Mouse (Mus musculus) ES-CJ7 (cell line): ENCODE results near the gene Nfkbie.

ENCODE experiments used
- DNase-seq: peaks from one replicate; pipeline ENCODE4 v3.0.0; 2011; ENCODE audit warnings: low read depth, low spot score

Gene Nfkbie

GRCm38 (mm10) chr17:45543115-45543514 is 12.4 kb upstream of the Nfkbie start:
- DNase-seq = no peak

- DNase-seq = peak; percentile 96
Observed at GRCm38 (mm10) chr17:45544001-45544872, 11.3 kb upstream of the Nfkbie start.

DNA sequence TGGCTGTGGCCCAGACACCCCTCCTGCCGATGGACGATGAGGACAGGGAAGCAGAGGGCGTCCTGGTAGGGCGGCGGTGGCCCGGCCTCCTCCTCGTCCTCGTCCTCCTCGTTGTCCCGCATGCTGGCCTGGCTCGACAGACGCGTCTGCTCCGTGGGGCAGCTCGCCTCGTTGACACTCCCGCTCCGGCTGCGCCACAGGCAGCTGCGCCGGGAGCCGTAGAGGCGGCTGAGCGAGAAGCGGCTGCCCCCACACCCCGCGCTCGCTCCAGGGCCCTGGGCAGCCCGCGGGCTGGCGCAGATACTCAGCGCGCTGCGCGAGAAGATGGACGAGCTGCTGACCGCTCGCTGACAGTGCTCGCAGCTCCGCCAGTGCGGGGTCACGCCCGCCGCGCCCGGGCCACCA is 10.6 kb upstream of the Nfkbie start:
- no peak for DNase-seq

DNA sequence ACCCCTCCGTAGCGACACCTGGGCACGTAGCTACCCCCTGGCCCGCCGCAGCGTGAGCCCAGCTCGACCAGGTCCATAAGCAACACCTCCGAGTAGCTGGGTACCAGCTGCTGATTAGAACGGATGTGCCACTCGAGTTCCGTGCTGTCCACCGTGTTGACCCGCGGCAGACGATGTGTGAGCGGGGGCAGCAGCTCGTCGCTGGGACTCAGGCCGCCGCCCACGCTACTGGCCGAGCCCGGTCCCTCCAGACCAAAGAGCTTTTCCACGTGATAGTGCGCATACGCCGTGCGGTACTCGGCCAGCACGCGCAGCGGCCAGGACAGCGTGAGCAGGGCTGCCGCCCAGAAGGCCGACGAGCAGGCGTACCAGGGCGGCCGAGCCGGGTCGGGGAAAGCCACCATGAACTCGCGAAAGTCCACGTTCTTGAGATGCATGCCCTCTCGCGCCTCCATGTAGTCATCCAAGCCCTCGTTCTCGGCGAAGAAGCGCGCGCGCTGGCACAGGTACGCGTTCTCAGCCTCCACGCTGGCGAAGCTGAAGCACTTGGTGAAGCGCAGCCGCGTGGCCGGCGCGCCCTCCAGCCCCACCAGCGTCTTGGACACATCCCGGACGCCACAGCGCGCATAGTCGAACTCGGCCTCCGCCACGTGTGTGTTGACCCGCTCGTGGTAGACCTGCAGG is 10.1 kb upstream of the Nfkbie start:
- DNase-seq = peak; percentile 42

GRCm38 (mm10) chr17:45546941-45547340 is 8.6 kb upstream of the Nfkbie start:
- DNase-seq = no peak

DNA sequence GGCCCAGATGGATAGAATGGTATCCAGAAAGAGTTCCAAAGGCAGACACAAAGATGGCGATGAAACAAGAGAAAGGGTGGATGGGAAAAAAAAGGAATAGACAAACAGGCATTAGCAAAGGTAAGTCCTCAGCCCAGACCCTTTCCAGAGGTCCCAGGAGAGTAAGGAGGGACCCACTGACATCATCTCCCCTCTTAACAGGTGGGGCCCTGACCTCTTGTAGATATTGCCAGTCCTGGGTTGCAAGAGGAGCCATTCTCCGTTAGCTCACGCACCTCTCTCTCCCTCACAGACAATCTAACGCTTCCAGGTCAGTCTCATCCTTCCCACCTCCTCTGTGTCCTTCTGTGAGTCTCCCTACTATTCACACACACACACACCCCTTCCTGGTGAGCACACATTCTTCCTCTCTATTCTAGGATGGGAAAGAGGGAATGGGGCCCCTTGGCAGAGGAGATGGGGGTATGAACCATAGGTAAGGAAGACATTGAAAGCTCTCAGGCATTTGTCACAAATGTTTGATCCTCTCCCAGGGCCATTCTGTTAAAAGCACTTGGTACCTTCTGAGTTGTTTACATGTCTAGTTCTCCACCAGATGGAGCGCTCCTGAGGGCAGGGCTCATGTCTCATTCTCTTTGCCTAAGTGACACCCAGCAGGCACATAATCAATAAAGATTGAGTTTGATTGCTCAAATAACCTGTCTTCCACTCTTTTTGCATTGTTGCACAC is 7.9 kb upstream of the Nfkbie start:
- DNase-seq = no peak

DNA sequence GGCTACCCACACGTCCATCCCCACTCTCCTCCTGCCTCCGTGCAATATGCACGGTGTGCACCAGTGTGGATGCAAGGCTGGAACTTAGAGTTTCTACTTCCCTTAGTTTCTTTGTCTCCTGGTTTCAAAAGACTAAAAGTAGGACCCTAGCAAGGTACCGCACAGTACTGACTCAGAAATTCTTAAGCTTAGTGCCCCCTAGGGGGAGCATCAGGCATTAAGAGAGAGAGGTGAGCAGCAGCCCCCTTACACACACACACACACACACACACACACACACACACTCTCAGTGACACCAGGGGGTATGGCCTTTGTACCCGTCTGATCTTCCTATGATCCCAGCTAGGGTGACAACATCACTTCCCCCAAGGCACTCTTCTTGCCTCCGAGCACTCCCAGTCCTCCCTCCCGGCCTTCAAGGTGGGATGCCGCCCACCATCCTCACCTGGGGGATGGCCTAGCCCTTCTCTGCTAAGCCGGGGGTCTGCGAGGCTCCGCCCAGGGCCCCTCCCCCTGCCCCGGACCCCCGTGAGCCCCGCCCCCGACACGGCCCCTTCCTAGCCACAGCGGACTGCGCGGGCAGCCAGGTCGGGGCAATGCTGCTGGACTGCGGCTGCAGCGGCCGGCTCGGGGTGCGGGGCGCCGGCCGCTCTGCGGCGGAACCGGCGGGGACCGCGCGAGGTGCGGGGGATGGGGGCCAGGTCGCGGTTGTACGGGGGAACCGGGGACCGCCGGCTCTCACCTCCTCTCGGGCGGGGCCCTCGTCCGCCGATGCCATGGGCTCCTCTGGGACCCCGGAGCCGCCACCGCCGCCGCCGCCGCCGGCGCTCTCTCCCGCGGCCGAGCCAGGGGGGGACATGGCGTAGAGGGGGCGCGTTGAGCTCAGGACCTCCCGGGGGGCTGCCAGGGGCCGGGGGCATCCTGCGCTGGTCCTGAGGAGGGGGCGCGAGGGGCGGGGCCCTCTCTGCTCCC is 6.7 kb upstream of the Nfkbie start:
- peak; percentile 93 for DNase-seq

GRCm38 (mm10) chr17:45549617-45550181 is 5.8 kb upstream of the Nfkbie start, which contains the start of gene Tmem151b:
TSS of gene Tmem151b (minus strand) at chr17:45549677.
- peak; percentile 58 for DNase-seq

GRCm38 (mm10) chr17:45550253-45550652 is 5.2 kb upstream of the Nfkbie start:
- no peak for DNase-seq

DNA sequence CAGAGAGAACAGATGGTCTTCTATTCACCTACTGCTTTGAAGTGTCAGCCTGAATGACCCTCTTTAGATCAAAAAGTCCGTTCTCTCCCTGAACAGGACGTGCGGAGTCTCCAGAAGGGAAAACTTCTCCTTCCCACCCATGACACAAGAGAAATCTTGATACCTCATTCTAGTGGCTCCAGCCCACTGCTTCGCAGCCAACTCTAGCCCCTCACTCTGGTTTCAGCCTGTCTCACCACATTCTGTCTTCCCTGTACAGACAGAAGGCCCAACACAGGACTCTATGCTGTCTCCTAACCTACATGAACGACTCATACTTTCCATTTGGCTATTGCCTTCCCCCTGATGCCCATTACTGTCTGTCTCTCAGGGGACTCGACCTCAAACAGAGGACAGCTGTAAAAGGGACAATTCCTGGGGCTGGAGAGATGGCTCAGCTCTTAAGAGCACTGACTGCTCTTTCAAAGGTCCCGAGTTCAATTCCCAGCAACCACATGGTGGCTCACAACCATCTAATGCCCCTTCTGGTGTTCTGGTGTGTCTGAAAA is 4.2 kb upstream of the Nfkbie start:
- no peak for DNase-seq

GRCm38 (mm10) chr17:45551816-45552451 is 3.6 kb upstream of the Nfkbie start:
- peak; percentile 85 for DNase-seq

DNA sequence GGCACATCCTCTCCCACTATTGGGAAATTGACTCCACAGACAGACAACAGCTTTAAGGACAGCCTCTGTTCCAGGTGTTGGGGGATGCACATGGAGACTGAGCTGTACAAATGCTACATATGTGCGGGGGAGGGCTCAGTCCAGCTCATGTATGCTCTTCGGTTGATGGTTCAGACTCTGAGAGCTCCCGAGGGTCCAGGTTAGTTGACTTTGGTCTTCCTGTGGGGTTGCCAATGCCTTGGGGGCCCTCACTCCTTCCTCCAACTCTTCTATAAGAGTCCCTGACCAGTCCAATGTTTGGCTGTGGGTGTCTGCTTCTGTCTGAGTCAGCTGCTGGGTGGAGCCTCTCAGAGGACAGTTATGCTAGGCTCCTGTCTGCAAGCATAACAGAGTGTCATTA is 2.4 kb upstream of the Nfkbie start:
- no peak for DNase-seq

GRCm38 (mm10) chr17:45554420-45554819 is 1.1 kb upstream of the Nfkbie start:
- no peak for DNase-seq

DNA sequence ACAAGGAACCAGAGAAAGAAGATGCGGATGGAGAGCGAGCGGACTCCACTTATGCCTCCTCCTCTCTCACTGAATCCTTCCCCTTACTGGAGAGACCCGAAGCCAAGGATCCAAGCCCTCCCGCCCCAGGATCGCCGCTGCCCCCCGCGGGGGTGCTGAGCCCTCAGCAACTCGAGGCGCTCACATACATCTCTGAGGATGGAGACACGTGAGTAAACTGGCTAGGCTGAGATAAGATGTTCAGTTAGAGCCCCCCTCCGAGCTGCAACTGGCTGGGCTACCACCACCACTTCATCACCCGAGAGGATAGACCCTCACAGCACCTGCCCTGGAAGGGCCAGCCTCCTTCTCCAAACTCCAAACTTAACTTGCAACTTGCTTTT is 595 bp downstream of the Nfkbie start:
- DNase-seq = no peak

GRCm38 (mm10) chr17:45556514-45557245 is 1.2 kb downstream of the Nfkbie start:
- DNase-seq = no peak

GRCm38 (mm10) chr17:45557246-45557824 is 1.8 kb downstream of the Nfkbie start:
- DNase-seq = no peak

GRCm38 (mm10) chr17:45557998-45558862 is 2.7 kb downstream of the Nfkbie start:
- DNase-seq = no peak
